Mouse (Mus musculus) C2C12 (cell line): ENCODE results near the gene Stambp. TPM values are rescaled to one million over a fixed set of nuclear protein-coding genes. Genes with fewer than 3 reads are reported as not detected.

Experiments used
- H3K27me3 ChIP-seq: one replicate; pipeline ENCODE4 v1.6.1; 2011; ENCODE audit not compliant: control insufficient read depth, insufficient read depth, insufficient read length
- H3K36me3 ChIP-seq: one replicate; pipeline ENCODE4 v1.6.1; 2011; ENCODE audit not compliant: control insufficient read depth, insufficient read depth
- H3K4me3 ChIP-seq: one replicate; pipeline ENCODE4 v1.5.1; 2011; ENCODE audit warnings: mild to moderate bottlenecking, control low read depth; ENCODE audit not compliant: poor library complexity, insufficient read depth, severe bottlenecking
- H3K79me2 ChIP-seq: one replicate; pipeline ENCODE4 v1.6.1; 2011; ENCODE audit not compliant: control insufficient read depth, insufficient read depth
- H3K79me3 ChIP-seq: one replicate; pipeline ENCODE4 v1.6.1; 2011; ENCODE audit warnings: low read depth, control low read depth
- H3ac ChIP-seq: one replicate; pipeline ENCODE3; 2011; ENCODE audit warnings: low read depth; ENCODE audit not compliant: control insufficient read depth, insufficient read length
- CEBPB ChIP-seq: IDR thresholded peaks from one replicate; pipeline ENCODE4 v1.6.1; 2011; ENCODE audit warnings: low read depth, mild to moderate bottlenecking, control low read depth, moderate library complexity
- CTCF ChIP-seq: IDR thresholded peaks from one replicate; pipeline ENCODE4 v1.5.1; 2011; ENCODE audit not compliant: control insufficient read depth, insufficient read depth, insufficient read length
- FOSL1 ChIP-seq: IDR thresholded peaks from one replicate; pipeline ENCODE4 v1.8.0; 2011; ENCODE audit warnings: mild to moderate bottlenecking, low read length; ENCODE audit not compliant: poor library complexity, insufficient read depth, severe bottlenecking
- MAX ChIP-seq: IDR thresholded peaks from one replicate; pipeline ENCODE4 v1.6.1; 2011; ENCODE audit warnings: mild to moderate bottlenecking, control low read depth
- MYOD1 ChIP-seq: IDR thresholded peaks from one replicate; pipeline ENCODE4 v1.6.1; 2011; ENCODE audit warnings: low read depth; ENCODE audit not compliant: control insufficient read depth, insufficient read length
- MYOG ChIP-seq: IDR thresholded peaks from one replicate; pipeline ENCODE4 v1.6.1; 2011; ENCODE audit not compliant: control insufficient read depth, insufficient read length; ENCODE audit errors: extremely low read depth
- USF1 ChIP-seq: IDR thresholded peaks from one replicate; pipeline ENCODE4 v1.6.1; 2011; ENCODE audit warnings: low read depth, mild to moderate bottlenecking, control low read depth, moderate library complexity
- polyA plus RNA-seq: library from polyadenylated mRNA; unstranded; fragments of >200 nt; fragmentation: generic; extraction: Trizol; gene quantifications from one replicate; pipeline ENCODE4 v1.2.1, GENCODE M21; 2012; ENCODE audit warnings: missing spikeins

Gene Stambp
- polyA plus RNA-seq, 1 experiment, result 6.1 TPM

GRCm38 (mm10) chr6:83503361-83503760 lies 69.2 kb downstream of the Stambp start:
- no peak overlapping the region for H3K4me3 ChIP-seq
- no peak overlapping the region for H3ac ChIP-seq
- TF ChIP-seq FOSL1 (no peak), USF1 (no peak), CEBPB (no peak), MAX (no peak), MYOD1 (no peak), CTCF (no peak), MYOG (no peak)
- peaks cover 6% of the 10 kb centered on the region for H3K79me3 ChIP-seq
- H3K79me2 ChIP-seq, result peaks cover 50% of the 10 kb centered on the region
- no peaks in the 10 kb centered on the region for H3K27me3 ChIP-seq
- H3K36me3 ChIP-seq, result peaks cover 3% of the 10 kb centered on the region

DNA sequence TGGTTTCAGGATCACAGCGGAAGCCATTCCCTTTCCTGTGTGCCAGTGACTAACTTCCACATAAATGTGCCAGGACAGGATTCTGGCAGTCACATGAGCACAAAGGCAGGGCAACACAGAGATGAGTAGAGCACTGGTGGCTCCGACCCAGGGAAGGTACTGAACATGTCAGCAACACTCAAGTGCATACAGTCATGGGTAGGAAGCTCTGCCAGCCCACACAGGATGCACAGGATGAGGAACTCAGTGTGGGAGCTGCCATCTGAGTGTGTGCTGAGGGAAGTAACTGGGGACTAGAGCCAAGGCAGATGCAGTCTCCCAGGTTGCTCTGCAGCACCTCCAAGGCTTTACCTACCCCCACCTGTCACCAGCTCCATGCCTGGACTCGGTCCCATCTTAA lies 69.9 kb downstream of the Stambp start:
- H3K79me3 ChIP-seq, result peaks cover 6% of the 10 kb centered on the region
- peaks cover 50% of the 10 kb centered on the region for H3K79me2 ChIP-seq
- TF ChIP-seq USF1, result no peak
- H3K4me3 ChIP-seq, result no peak overlapping the region
- H3ac ChIP-seq, result no peak overlapping the region
- H3K27me3 ChIP-seq, result no peaks in the 10 kb centered on the region
- H3K36me3 ChIP-seq, result peaks cover 3% of the 10 kb centered on the region

DNA sequence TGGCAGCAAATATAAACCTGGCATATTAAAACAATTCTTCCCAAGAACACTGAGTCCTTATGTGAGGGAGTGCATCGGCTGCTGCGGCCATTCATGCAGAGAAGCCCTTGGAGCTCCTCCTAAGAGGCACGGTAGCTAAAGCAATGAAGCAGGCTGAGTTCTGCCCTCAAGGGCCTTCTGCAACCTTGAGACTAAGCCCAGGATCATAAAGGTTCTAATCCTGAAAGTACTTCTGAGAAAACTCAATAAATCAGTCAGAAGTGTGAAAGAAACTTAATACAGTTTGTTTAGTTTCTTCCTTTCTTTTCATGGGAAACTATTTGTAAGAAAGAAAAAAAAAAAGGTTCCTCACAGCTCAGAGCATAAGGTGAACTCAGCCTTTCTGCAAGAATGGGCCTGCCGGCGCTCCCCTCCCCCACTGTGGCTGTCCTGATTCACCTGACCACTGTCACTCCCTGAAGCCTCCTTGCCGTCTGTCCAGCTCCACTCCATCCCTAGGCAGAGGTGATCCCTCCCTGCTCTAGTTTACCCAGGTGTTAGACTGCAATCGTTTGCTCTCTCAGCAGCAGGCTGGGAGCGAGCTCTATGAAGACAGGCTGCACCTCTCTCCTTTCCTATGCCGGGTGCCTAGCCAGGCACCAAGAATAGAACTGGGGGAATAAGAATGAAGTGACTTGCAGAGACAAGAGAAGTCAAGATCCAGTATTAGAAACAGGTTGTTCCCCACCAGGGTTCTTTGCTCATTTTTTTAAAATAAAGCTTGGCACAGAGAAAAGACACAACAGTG lies 70.8 kb downstream of the Stambp start:
- no peak overlapping the region for H3K4me3 ChIP-seq
- H3K79me3 ChIP-seq, result peaks cover 6% of the 10 kb centered on the region

DNA sequence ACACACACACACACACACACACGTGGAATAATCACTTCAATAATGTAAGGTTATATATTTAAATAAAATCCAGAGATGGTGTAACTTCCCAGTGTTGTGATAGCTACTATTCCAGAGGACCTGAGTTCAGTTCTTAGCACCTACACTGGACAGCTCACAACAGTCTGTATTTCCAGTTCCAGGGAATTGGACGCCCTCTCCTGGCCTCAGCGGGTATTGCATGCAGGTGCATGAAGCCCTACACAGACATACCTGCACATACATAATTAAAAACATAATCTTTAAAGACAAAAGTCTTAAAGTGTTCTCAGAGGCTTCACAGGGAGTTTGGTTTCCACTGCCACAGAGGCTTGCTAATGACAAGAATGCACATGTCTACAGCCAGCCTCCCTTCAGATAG lies 72.1 kb downstream of the Stambp start:
- peaks cover 41% of the 10 kb centered on the region for H3K79me2 ChIP-seq
- H3K79me3 ChIP-seq, result peaks cover 6% of the 10 kb centered on the region
- no peaks in the 10 kb centered on the region for H3K27me3 ChIP-seq
- no peak overlapping the region for H3K4me3 ChIP-seq
- no peak for TF ChIP-seq MAX
- no peak for TF ChIP-seq CTCF
- no peak for TF ChIP-seq CEBPB
- no peak for TF ChIP-seq FOSL1
- no peak for TF ChIP-seq MYOD1
- TF ChIP-seq USF1, result no peak
- no peak for TF ChIP-seq MYOG
- no peak overlapping the region for H3ac ChIP-seq
- H3K36me3 ChIP-seq, result peaks cover 3% of the 10 kb centered on the region

More for the DNA sequence above, 70.8 kb downstream of the Stambp start:
- no peaks in the 10 kb centered on the region for H3K27me3 ChIP-seq
- no peak overlapping the region for H3ac ChIP-seq
- peaks cover 50% of the 10 kb centered on the region for H3K79me2 ChIP-seq
- H3K36me3 ChIP-seq, result peaks cover 3% of the 10 kb centered on the region
- TF ChIP-seq MAX (no peak), CEBPB (no peak), CTCF (no peak), FOSL1 (no peak), MYOD1 (no peak), MYOG (no peak), USF1 (no peak)

DNA sequence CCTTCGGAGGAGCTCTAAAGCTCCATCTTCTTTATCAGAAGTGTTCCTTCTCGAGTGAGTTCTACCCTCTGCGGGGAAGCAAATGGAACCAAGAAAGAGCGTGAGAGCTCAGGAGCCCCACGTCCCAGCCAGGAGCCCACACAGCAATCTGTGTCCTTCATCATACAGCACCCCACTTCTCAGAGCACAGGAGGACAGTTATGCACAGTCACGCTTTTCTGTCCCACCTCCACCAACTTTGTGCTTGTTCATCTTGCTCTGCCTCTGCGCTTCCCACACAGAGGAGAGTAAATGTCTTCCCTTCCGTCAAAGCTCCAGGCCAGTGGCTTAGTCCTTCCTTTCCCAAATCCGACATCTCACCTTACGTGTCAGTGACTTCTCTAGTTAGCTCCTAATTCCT lies 73.5 kb downstream of the Stambp start:
- Histone ChIP-seq H3K27me3 (no peaks in the 10 kb centered on the region), H3K4me3 (no peak overlapping the region), H3K79me2 (peaks cover 27% of the 10 kb centered on the region), H3K36me3 (peaks cover 3% of the 10 kb centered on the region), H3ac (no peak overlapping the region), H3K79me3 (no peaks in the 10 kb centered on the region)
- TF ChIP-seq MYOD1, result no peak
- no peak for TF ChIP-seq MAX
- no peak for TF ChIP-seq MYOG
- no peak for TF ChIP-seq CEBPB
- no peak for TF ChIP-seq USF1
- TF ChIP-seq CTCF, result no peak
- TF ChIP-seq FOSL1, result no peak
